ENCODE assay signal across 19 mouse cellular contexts in the genomic region with DNA sequence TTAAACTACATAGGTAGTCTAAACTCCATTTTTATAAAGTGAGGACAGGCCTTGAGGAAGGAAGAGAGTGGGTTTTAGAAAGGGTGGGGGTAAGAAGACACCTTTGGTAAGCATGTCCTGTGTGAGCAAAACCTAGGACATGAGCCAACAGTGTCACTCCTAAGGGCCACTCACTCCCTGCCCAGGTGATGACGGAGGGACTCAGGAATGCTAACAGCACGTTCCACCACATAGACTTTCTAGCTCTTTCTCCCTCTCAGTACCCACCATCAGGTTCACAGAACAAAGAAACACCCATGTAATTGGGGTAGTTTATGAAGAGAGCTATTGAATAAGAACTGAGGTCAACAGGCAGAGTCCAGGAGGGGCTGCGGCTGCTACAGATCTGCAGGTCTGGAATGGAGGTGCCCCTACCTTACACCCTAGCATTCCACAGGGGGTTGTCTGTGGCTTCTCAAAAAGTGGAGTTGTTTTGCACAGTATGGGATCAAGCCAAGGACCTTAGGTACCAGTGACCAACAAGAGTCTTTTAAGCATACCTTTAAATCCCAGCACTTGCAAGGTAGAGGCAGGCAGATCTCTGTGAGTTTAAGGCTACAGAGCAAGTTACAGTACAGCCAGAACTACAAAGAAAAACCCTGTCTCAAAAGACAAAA. TPM values are rescaled to one million over a fixed set of nuclear protein-coding genes. Genes with fewer than 3 reads are reported as not detected.
A peak's percentile ranks its signal among the peaks of the same experiment; 100 is the strongest.
DNase-seq lines count a peak whose midpoint lies in the region; ATAC-seq and TF ChIP-seq lines count a peak whose summit lies in the region.
"Had no signal": no experiment of that assay in that cellular context is flagged by ENCODE, and none has a peak within 500 bp of the region (broad histone marks: within the 10 kb centered on the region; RNA-seq: fewer than 3 reads in every experiment).

No protein-coding gene starts in this region.

- H3K4me3 ChIP-seq in intestine, embryonic 15.5 days (replicated peaks) = no peak overlapping the region
- H3K4me3 ChIP-seq in intestine, postnatal 0 days (ENCODE audit: low read depth, low read length) = no peak overlapping the region
- H3K4me3 ChIP-seq in lung, embryonic 15.5 days = no peak overlapping the region
- H3K4me3 ChIP-seq: embryonic facial prominence, embryonic 12.5 days; forebrain, embryonic 15.5 days; heart, embryonic 12.5 days; hindbrain, embryonic 12.5 days had no signal

- no peaks in the 10 kb centered on the region for H3K27me3 ChIP-seq in intestine, embryonic 15.5 days (replicated peaks)
- H3K27me3 ChIP-seq in intestine, postnatal 0 days (replicated peaks; ENCODE audit: control insufficient read depth, insufficient read depth, low read length) = no peaks in the 10 kb centered on the region
- H3K27me3 ChIP-seq in lung, embryonic 15.5 days = no peaks in the 10 kb centered on the region
- H3K27me3 ChIP-seq: embryonic facial prominence, embryonic 12.5 days; forebrain, embryonic 15.5 days; heart, embryonic 12.5 days; hindbrain, embryonic 12.5 days had no signal

- no peak for TF ChIP-seq CTCF in intestine, postnatal 0 days (IDR thresholded peaks at IDR 0.05; ENCODE audit: low read depth)

- 69% methylated on average over 3 of the region's 3 CpGs for WGBS in intestine, embryonic 15.5 days
- WGBS in intestine, postnatal 0 days = 60% methylated on average over 3 of the region's 3 CpGs
- WGBS in lung, embryonic 15.5 days = 53% methylated on average over 3 of the region's 3 CpGs

- peak; percentile 46 for DNase-seq in lung, postnatal 14 days
- DNase-seq in ovary, postnatal 10 days (ENCODE audit: low spot score) = no peak
- no peak for DNase-seq in frontal cortex, adult 2 months (ENCODE audit: extremely low spot score in 1 of 2, low spot score in 1 of 2)
- no peak for DNase-seq in kidney, postnatal 25 days
- DNase-seq: adrenal gland, postnatal 10 days; B cell, adult 2 months; cerebellum, adult 11 months; cerebellum, adult 8-10 months; cerebellum, postnatal 14 days; embryo, embryonic 11 days; gastrocnemius, postnatal 25 days; heart, postnatal 36 days had no signal

- no peaks in the 10 kb centered on the region for H3K36me3 ChIP-seq in intestine, embryonic 15.5 days
- no peaks in the 10 kb centered on the region for H3K36me3 ChIP-seq in intestine, postnatal 0 days (ENCODE audit: control insufficient read depth, insufficient read depth)
- H3K36me3 ChIP-seq in lung, embryonic 15.5 days = no peaks in the 10 kb centered on the region
- H3K36me3 ChIP-seq: embryonic facial prominence, embryonic 12.5 days; forebrain, embryonic 15.5 days; heart, embryonic 12.5 days had no signal

- no peaks in the 10 kb centered on the region for H3K9me3 ChIP-seq in intestine, embryonic 15.5 days
- no peaks in the 10 kb centered on the region for H3K9me3 ChIP-seq in intestine, postnatal 0 days (ENCODE audit: control insufficient read depth)
- no peaks in the 10 kb centered on the region for H3K9me3 ChIP-seq in lung, embryonic 15.5 days
- H3K9me3 ChIP-seq: embryonic facial prominence, embryonic 12.5 days; forebrain, embryonic 15.5 days; heart, embryonic 12.5 days; hindbrain, embryonic 12.5 days had no signal

- ATAC-seq in intestine, embryonic 15.5 days = 0 out of 2 replicates have a peak, but pooled peaks have one; percentile 47
- ATAC-seq in intestine, postnatal 0 days = no peak
- ATAC-seq in lung, embryonic 15.5 days (ENCODE audit: borderline replicate concordance, extremely low read depth, low FRiP score, low TSS enrichment) = peak; percentile 75
- ATAC-seq: forebrain, embryonic 15.5 days had no signal

- no peak overlapping the region for H3K9ac ChIP-seq in intestine, embryonic 15.5 days
- no peak overlapping the region for H3K9ac ChIP-seq in intestine, postnatal 0 days (ENCODE audit: low read depth, low read length)
- no peak overlapping the region for H3K9ac ChIP-seq in lung, embryonic 15.5 days
- H3K9ac ChIP-seq: embryonic facial prominence, embryonic 12.5 days; forebrain, embryonic 15.5 days; heart, embryonic 12.5 days; hindbrain, embryonic 12.5 days had no signal

- no peak overlapping the region for H3K4me2 ChIP-seq in intestine, embryonic 15.5 days (replicated peaks)
- H3K4me2 ChIP-seq in intestine, postnatal 0 days (replicated peaks; ENCODE audit: low read depth) = no peak overlapping the region
- no peak overlapping the region for H3K4me2 ChIP-seq in lung, embryonic 15.5 days
- H3K4me2 ChIP-seq: embryonic facial prominence, embryonic 12.5 days; forebrain, embryonic 15.5 days; heart, embryonic 12.5 days; hindbrain, embryonic 12.5 days had no signal

- H3K27ac ChIP-seq in intestine, embryonic 15.5 days = no peak overlapping the region
- no peak overlapping the region for H3K27ac ChIP-seq in intestine, postnatal 0 days (ENCODE audit: low read depth, low read length)
- peak overlapping the region; percentile 88 for H3K27ac ChIP-seq in lung, embryonic 15.5 days
- H3K27ac ChIP-seq: embryonic facial prominence, embryonic 12.5 days; forebrain, embryonic 15.5 days; hindbrain, embryonic 12.5 days had no signal

- peaks cover 5% of the 10 kb centered on the region; the same call in 1 of the 2 replicates for H3K4me1 ChIP-seq in intestine, embryonic 15.5 days (replicated peaks)
- H3K4me1 ChIP-seq in intestine, postnatal 0 days (replicated peaks; ENCODE audit: control insufficient read depth, insufficient read depth, low read length) = 0 out of 2 replicates have a peak, but pooled peaks cover 2% of the 10 kb centered on the region
- peaks cover 23% of the 10 kb centered on the region; the same call in 1 of the 2 replicates for H3K4me1 ChIP-seq in lung, embryonic 15.5 days

RNA-seq across cellular contexts. Expression of gene Snx22, which starts 11.4 kb away (rescaled TPM):
- polyA plus RNA-seq in intestine, embryonic 15.5 days (2015; fragmentation: Nextera tagmentation; extraction: Ambion mirVana) = 1.1 and 1.4 TPM in 2 replicates
- polyA plus RNA-seq in intestine, postnatal 0 days (2015; fragmentation: Nextera tagmentation; extraction: Ambion mirVana) = 0.98 and 1.4 TPM in 2 replicates
- 9.8 and 10.6 TPM in 2 replicates for polyA plus RNA-seq in lung, embryonic 15.5 days (2015; fragmentation: Nextera tagmentation; extraction: Ambion mirVana)
- 6.2 TPM in 2 replicates for polyA plus RNA-seq in frontal cortex, adult 2 months (2012; rRNA removed)

RNA-seq across cellular contexts. Expression of gene Ppib, which starts 20.9 kb away (rescaled TPM):
- 638 and 715 TPM in 2 replicates for polyA plus RNA-seq in intestine, embryonic 15.5 days (2015; fragmentation: Nextera tagmentation; extraction: Ambion mirVana)
- 440 and 508 TPM in 2 replicates for polyA plus RNA-seq in intestine, postnatal 0 days (2015; fragmentation: Nextera tagmentation; extraction: Ambion mirVana)
- polyA plus RNA-seq in lung, embryonic 15.5 days (2015; fragmentation: Nextera tagmentation; extraction: Ambion mirVana) = 655 and 682 TPM in 2 replicates
- polyA plus RNA-seq in frontal cortex, adult 2 months (2012; rRNA removed) = 239 and 279 TPM in 2 replicates

RNA-seq across cellular contexts. Expression of gene Snx1, which starts 45.5 kb away (rescaled TPM):
- 137 and 144 TPM in 2 replicates for polyA plus RNA-seq in intestine, embryonic 15.5 days (2015; fragmentation: Nextera tagmentation; extraction: Ambion mirVana)
- 122 and 133 TPM in 2 replicates for polyA plus RNA-seq in intestine, postnatal 0 days (2015; fragmentation: Nextera tagmentation; extraction: Ambion mirVana)
- polyA plus RNA-seq in lung, embryonic 15.5 days (2015; fragmentation: Nextera tagmentation; extraction: Ambion mirVana) = 117 and 126 TPM in 2 replicates
- 89.1 and 93.5 TPM in 2 replicates for polyA plus RNA-seq in frontal cortex, adult 2 months (2012; rRNA removed)

RNA-seq across cellular contexts. Expression of gene Ciao2a, which starts 45.5 kb away (rescaled TPM):
- polyA plus RNA-seq in intestine, embryonic 15.5 days (2015; fragmentation: Nextera tagmentation; extraction: Ambion mirVana) = 215 and 218 TPM in 2 replicates
- 201 and 207 TPM in 2 replicates for polyA plus RNA-seq in intestine, postnatal 0 days (2015; fragmentation: Nextera tagmentation; extraction: Ambion mirVana)
- polyA plus RNA-seq in lung, embryonic 15.5 days (2015; fragmentation: Nextera tagmentation; extraction: Ambion mirVana) = 148 and 149 TPM in 2 replicates
- polyA plus RNA-seq in frontal cortex, adult 2 months (2012; rRNA removed) = 29.4 and 31.7 TPM in 2 replicates
